Mouse (Mus musculus): ENCODE results near the gene Fam214a. TPM values are rescaled to one million over a fixed set of nuclear protein-coding genes. Genes with fewer than 3 reads are reported as not detected.
A peak's percentile ranks its signal among the peaks of the same experiment; 100 is the strongest.

Gene Fam214a
- polyA plus RNA-seq, 1 experiment from 2014 or later: 1.6 TPM

GRCm38 (mm10) chr9:75037451-75038356 is 85.0 kb downstream of the Fam214a start, which contains the start of gene Arpp19:
Gene Arpp19 (plus strand): TSS chr9:75037614.
- H3K36me3 ChIP-seq: peaks cover 2% of the 10 kb centered on the region; the same call in 1 of the 2 replicates
- peaks cover 28% of the 10 kb centered on the region for H3K4me1 ChIP-seq (replicated peaks)
- peak within 1 kb of the TSS; percentile 76 for H3K27ac ChIP-seq
- DNase-seq: peak; percentile 68
- under 1% methylated on average over 72 of the region's 73 CpGs for WGBS (ENCODE audit: insufficient replicate concordance)
- H3K27me3 ChIP-seq: no peaks in the 10 kb centered on the region
- peak within 1 kb of the TSS; percentile 78 for H3K4me2 ChIP-seq
- H3K4me3 ChIP-seq (replicated peaks): peak within 1 kb of the TSS; percentile 88
- H3K9me3 ChIP-seq (replicated peaks): no peaks in the 10 kb centered on the region
- H3K9ac ChIP-seq: peak within 1 kb of the TSS; percentile 90
- peak; percentile 92 for ATAC-seq (ENCODE audit: low read depth)

DNA sequence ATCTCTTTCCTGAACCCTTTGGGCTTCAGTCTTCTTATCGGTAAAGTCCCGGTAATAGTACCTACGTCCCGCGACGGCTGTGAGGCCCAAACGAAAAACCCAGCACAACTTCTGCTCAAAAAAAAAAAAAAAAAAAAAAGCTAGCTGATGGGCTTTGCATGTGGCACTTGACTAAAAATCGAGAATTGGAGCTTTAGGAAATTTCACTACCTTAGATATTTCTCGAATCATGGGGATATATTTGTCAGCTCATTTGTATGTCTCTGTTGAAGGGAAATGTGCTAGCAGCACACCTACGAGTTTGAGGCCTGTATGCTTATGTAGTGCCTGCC is 85.6 kb downstream of the Fam214a start:
- under 1% methylated on average over 10 of the region's 10 CpGs for WGBS (ENCODE audit: insufficient replicate concordance)
- peak overlapping the region; percentile 78 for H3K4me2 ChIP-seq
- H3K36me3 ChIP-seq: peaks cover 5% of the 10 kb centered on the region
- H3K4me1 ChIP-seq (replicated peaks): peaks cover 28% of the 10 kb centered on the region
- H3K9me3 ChIP-seq (replicated peaks): no peaks in the 10 kb centered on the region
- peak overlapping the region; percentile 90 for H3K9ac ChIP-seq
- DNase-seq (no peak), ATAC-seq (ENCODE audit: low read depth) (no peak)
- H3K4me3 ChIP-seq (replicated peaks): peak overlapping the region; percentile 88
- peak overlapping the region; percentile 76 for H3K27ac ChIP-seq
- no peaks in the 10 kb centered on the region for H3K27me3 ChIP-seq

DNA sequence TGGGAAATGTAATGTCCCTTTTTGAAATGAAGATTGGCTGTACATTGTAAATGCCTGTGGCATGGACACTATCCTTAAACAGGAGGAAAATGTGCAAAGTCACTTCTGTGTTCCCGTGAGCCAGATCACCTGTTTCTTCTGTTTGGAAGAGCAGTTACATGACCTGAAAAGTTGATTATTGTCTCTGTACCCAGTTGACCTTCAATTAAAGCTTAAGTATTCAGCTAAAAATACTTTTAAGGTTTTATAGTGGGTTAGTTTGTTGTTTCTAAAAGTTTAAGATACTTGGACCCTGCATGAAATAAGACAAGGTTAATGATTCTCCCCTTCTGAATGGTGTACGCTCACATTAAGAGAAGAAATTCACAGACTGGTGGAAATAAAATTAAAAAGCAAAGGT is 87.9 kb downstream of the Fam214a start:
- peak overlapping the region; percentile 30; the same call in 1 of the 2 replicates for H3K9ac ChIP-seq
- H3K4me2 ChIP-seq: no peak overlapping the region
- 65% methylated on average over 2 of the region's 2 CpGs for WGBS (ENCODE audit: insufficient replicate concordance)
- H3K36me3 ChIP-seq: peaks cover 17% of the 10 kb centered on the region
- ATAC-seq (ENCODE audit: low read depth) (no peak), DNase-seq (no peak)
- no peak overlapping the region for H3K4me3 ChIP-seq (replicated peaks)
- H3K4me1 ChIP-seq (replicated peaks): peaks cover 39% of the 10 kb centered on the region
- H3K27me3 ChIP-seq: no peaks in the 10 kb centered on the region
- no peaks in the 10 kb centered on the region for H3K9me3 ChIP-seq (replicated peaks)
- peak overlapping the region; percentile 23 for H3K27ac ChIP-seq

- H3K9me3 ChIP-seq (replicated peaks): no peaks in the 10 kb centered on the region
- no peak for ATAC-seq (ENCODE audit: low read depth)
- H3K27ac ChIP-seq: no peak overlapping the region
- 67% methylated on average over 2 of the region's 2 CpGs for WGBS (ENCODE audit: insufficient replicate concordance)
- no peak overlapping the region for H3K9ac ChIP-seq
- no peak for DNase-seq
- no peak overlapping the region for H3K4me3 ChIP-seq (replicated peaks)
- H3K27me3 ChIP-seq: no peaks in the 10 kb centered on the region
- no peak overlapping the region for H3K4me2 ChIP-seq
- H3K4me1 ChIP-seq (replicated peaks): peaks cover 46% of the 10 kb centered on the region
- peaks cover 28% of the 10 kb centered on the region for H3K36me3 ChIP-seq
These were observed 89.3 kb downstream of the Fam214a start for GRCm38 (mm10) chr9:75041840-75042525.

GRCm38 (mm10) chr9:75043191-75043590 is 90.5 kb downstream of the Fam214a start:
- Histone ChIP-seq H3K27me3 (no peaks in the 10 kb centered on the region), H3K4me1 (replicated peaks) (peaks cover 42% of the 10 kb centered on the region), H3K36me3 (peaks cover 28% of the 10 kb centered on the region), H3K4me3 (replicated peaks) (no peak overlapping the region), H3K9ac (no peak overlapping the region), H3K4me2 (no peak overlapping the region), H3K27ac (no peak overlapping the region), H3K9me3 (replicated peaks) (no peaks in the 10 kb centered on the region)
- 84% methylated on average over 2 of the region's 2 CpGs for WGBS (ENCODE audit: insufficient replicate concordance)
- DNase-seq: no peak
- no peak for ATAC-seq (ENCODE audit: low read depth)

GRCm38 (mm10) chr9:75047079-75047478 is 94.4 kb downstream of the Fam214a start:
- Histone ChIP-seq H3K4me2 (no peak overlapping the region), H3K9ac (no peak overlapping the region), H3K27me3 (no peaks in the 10 kb centered on the region), H3K9me3 (replicated peaks) (no peaks in the 10 kb centered on the region), H3K27ac (no peak overlapping the region), H3K36me3 (peaks cover 25% of the 10 kb centered on the region), H3K4me1 (replicated peaks) (peaks cover 20% of the 10 kb centered on the region), H3K4me3 (replicated peaks) (no peak overlapping the region)
- ATAC-seq (ENCODE audit: low read depth) (no peak), DNase-seq (no peak)

DNA sequence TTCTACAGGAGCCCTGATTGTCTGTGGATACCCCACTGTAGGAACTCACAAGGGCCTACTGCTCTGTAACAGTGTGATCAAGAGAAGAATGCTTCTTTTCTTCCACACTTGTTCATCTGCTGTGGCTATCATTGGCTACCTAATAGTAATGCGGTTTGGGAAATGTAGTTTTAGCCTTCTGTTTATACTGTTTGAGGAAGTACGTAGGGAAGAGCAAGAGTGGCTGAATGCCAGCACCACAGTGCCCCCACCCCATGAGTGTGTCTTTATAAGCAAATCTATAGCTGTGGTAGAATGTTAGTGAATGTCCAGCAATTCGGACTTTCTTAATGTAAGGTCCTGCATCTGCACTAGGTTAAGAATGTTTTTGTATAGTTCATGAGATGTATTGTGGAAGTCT is 96.4 kb downstream of the Fam214a start:
- 60% methylated on average over 3 of the region's 3 CpGs for WGBS (ENCODE audit: insufficient replicate concordance)
- Histone ChIP-seq H3K27ac (no peak overlapping the region), H3K4me3 (replicated peaks) (no peak overlapping the region), H3K27me3 (no peaks in the 10 kb centered on the region), H3K9ac (no peak overlapping the region), H3K4me1 (replicated peaks) (peaks cover 20% of the 10 kb centered on the region), H3K4me2 (no peak overlapping the region), H3K9me3 (replicated peaks) (no peaks in the 10 kb centered on the region), H3K36me3 (peaks cover 21% of the 10 kb centered on the region)
- no peak for ATAC-seq (ENCODE audit: low read depth)
- DNase-seq: no peak

- WGBS (ENCODE audit: insufficient replicate concordance): 40% methylated on average over 3 of the region's 3 CpGs
- Histone ChIP-seq H3K4me2 (no peak overlapping the region), H3K27ac (no peak overlapping the region), H3K4me3 (replicated peaks) (no peak overlapping the region), H3K9ac (no peak overlapping the region), H3K4me1 (replicated peaks) (peaks cover 15% of the 10 kb centered on the region), H3K27me3 (no peaks in the 10 kb centered on the region), H3K9me3 (replicated peaks) (no peaks in the 10 kb centered on the region), H3K36me3 (peaks cover 16% of the 10 kb centered on the region)
- ATAC-seq (ENCODE audit: low read depth) (0 out of 2 replicates have a peak, but pooled peaks have one; percentile 39), DNase-seq (peak; percentile 20)
These were observed 97.3 kb downstream of the Fam214a start for GRCm38 (mm10) chr9:75050003-75050402.

DNA sequence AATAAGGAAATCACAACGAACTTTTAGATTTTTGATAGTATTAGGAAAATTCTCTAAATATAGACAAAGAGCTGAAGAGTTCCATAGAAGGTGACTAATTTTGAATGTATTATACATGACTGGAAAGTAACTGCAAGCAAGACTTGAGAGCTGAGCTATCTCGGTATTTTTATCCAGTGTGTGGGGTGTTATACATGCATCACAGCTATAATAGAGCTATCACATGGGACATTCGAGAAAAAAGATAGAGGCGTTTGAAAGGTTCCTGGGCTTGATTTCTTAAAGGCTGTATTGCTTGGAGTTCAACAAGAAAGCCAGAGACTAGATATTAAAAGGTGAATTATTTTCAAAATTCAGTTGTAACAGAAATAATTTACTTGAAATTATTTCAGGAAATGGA is 99.2 kb downstream of the Fam214a start:
- DNase-seq (no peak), ATAC-seq (ENCODE audit: low read depth) (no peak)
- H3K27ac ChIP-seq: no peak overlapping the region
- H3K4me1 ChIP-seq (replicated peaks): 0 out of 2 replicates have a peak, but pooled peaks cover 2% of the 10 kb centered on the region
- no peak overlapping the region for H3K4me3 ChIP-seq (replicated peaks)
- WGBS (ENCODE audit: insufficient replicate concordance): 77% methylated on average over 4 of the region's 4 CpGs
- H3K36me3 ChIP-seq: peaks cover 14% of the 10 kb centered on the region
- no peaks in the 10 kb centered on the region for H3K27me3 ChIP-seq
- H3K9me3 ChIP-seq (replicated peaks): no peaks in the 10 kb centered on the region
- no peak overlapping the region for H3K9ac ChIP-seq
- no peak overlapping the region for H3K4me2 ChIP-seq

DNA sequence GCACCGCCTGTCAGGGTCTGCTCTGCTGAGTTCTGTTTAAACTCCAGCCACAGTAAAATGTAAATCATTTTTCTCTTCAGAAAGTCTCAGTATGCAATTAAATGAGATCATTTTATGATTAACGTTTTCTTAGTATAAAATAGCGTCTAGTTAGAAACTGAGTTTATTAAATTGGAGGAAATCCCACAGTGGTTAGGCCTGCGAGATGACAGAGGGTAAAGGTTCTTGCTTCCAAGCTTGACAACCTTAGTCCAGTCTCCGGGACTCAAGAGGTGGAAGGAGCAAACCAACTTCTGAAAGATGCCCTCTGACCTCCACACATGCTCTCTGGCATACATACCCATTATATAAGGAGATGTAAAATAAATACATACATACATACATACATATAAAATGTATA is 102.4 kb downstream of the Fam214a start:
- H3K27ac ChIP-seq: no peak overlapping the region
- H3K4me2 ChIP-seq: no peak overlapping the region
- H3K27me3 ChIP-seq: no peaks in the 10 kb centered on the region
- no peaks in the 10 kb centered on the region for H3K9me3 ChIP-seq (replicated peaks)
- DNase-seq (no peak), ATAC-seq (ENCODE audit: low read depth) (no peak)
- no peak overlapping the region for H3K4me3 ChIP-seq (replicated peaks)
- WGBS (ENCODE audit: insufficient replicate concordance): 80% methylated on average over 5 of the region's 5 CpGs
- H3K9ac ChIP-seq: no peak overlapping the region
- H3K4me1 ChIP-seq (replicated peaks): no peaks in the 10 kb centered on the region
- peaks cover 33% of the 10 kb centered on the region for H3K36me3 ChIP-seq

DNA sequence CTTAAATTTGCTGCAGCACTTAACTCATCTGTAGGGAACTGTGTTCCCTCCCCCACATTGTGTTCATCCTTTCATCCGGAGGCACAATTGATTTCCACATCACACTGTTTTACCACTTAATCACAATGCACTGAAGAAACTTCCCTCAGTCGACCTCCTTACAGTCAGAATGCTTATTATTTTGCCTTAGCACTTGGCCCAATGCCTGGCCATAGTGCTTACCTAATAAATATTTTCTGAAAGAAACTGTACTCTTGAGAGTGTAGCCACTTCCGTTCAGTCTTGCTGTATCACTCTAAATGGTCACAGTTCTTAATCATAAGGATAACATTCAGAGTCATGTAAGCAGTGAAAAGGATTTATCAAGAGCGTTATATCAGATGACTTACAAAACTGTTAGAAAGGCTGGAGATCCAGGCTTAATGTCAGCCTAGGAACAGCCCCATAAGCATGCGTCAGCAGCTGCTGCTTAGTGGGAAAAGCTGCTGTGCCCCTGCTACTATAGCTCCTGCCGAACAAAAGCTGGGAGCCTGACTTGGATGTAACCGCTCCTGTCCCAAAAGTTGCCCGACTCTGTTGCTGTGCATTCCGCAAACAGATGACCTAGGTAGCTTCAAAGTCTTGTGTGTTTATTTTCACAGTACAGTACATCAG is 112.1 kb downstream of the Fam214a start:
- DNase-seq: no peak
- no peaks in the 10 kb centered on the region for H3K36me3 ChIP-seq
- no peak for ATAC-seq (ENCODE audit: low read depth)
- H3K4me1 ChIP-seq (replicated peaks): no peaks in the 10 kb centered on the region
- H3K4me2 ChIP-seq: no peak overlapping the region
- H3K4me3 ChIP-seq (replicated peaks): no peak overlapping the region
- H3K9ac ChIP-seq: no peak overlapping the region
- H3K9me3 ChIP-seq (replicated peaks): no peaks in the 10 kb centered on the region
- no peak overlapping the region for H3K27ac ChIP-seq
- WGBS (ENCODE audit: insufficient replicate concordance): 68% methylated on average over 9 of the region's 9 CpGs
- peaks cover 2% of the 10 kb centered on the region for H3K27me3 ChIP-seq
